ENCODE assay signal across 8 mouse cellular contexts in genomic region chr3:90213377-90213866, GRCm38 (mm10). TPM values are rescaled to one million over a fixed set of nuclear protein-coding genes. Genes with fewer than 3 reads are reported as not detected.
DNase-seq lines count a peak whose midpoint lies in the region; ATAC-seq and TF ChIP-seq lines count a peak whose summit lies in the region.

Gene Rps27, minus strand, starts transcription at chr3:90213651.
Gene Rab13, plus strand, starts transcription at chr3:90213695.

- peak within 1 kb of the TSS; percentile 97 for H3K27ac ChIP-seq in hindbrain, embryonic 10.5 days
- H3K27ac ChIP-seq in lung, postnatal 0 days (ENCODE audit: low read length): peak within 1 kb of the TSS; percentile 91

- no peaks in the 10 kb centered on the region for H3K9me3 ChIP-seq in hindbrain, embryonic 10.5 days
- no peaks in the 10 kb centered on the region for H3K9me3 ChIP-seq in lung, postnatal 0 days (ENCODE audit: low read length)

- peak within 1 kb of the TSS; percentile 82 for H3K4me3 ChIP-seq in hindbrain, embryonic 10.5 days
- peak within 1 kb of the TSS; percentile 87 for H3K4me3 ChIP-seq in lung, postnatal 0 days (ENCODE audit: low read depth, low read length)

- peaks cover 43% of the 10 kb centered on the region for H3K36me3 ChIP-seq in hindbrain, embryonic 10.5 days
- H3K36me3 ChIP-seq in lung, postnatal 0 days (ENCODE audit: insufficient read depth, low read length): peaks cover 12% of the 10 kb centered on the region; the same call in 1 of the 2 replicates

- WGBS in hindbrain, embryonic 10.5 days: under 1% methylated on average over 42 of the region's 42 CpGs
- WGBS in lung, postnatal 0 days: under 1% methylated on average over 42 of the region's 42 CpGs

- H3K4me2 ChIP-seq in lung, postnatal 0 days (replicated peaks; ENCODE audit: low read depth, low read length): peak within 1 kb of the TSS; percentile 57

- TF ChIP-seq CTCF in lung, postnatal 0 days (IDR thresholded peaks at IDR 0.05): no peak

- no peak; the same call in 1 of the 2 replicates for TF ChIP-seq EP300 in lung, postnatal 0 days (IDR thresholded peaks at IDR 0.05)

- peak; percentile 98 for DNase-seq in MEL-GATA-1-ER (ENCODE audit: extremely low read depth, low read depth)
- peak; percentile 86 for DNase-seq in cerebellum, adult 8-10 months
- DNase-seq in forelimb bud, embryonic 11.5 days (ENCODE audit: low read depth, low spot score): peak; percentile 95
- DNase-seq in hindbrain, embryonic 10.5 days (ENCODE audit: low spot score): peak; percentile 92
- DNase-seq in layer of hippocampus, adult 9-11 months: peak; percentile 96
- DNase-seq in lung, postnatal 0 days (ENCODE audit: low spot score): peak; percentile 99
- peak; percentile 76 for DNase-seq in ovary, postnatal 14 days (ENCODE audit: low spot score)
- DNase-seq in thymus, postnatal 14 days: peak; percentile 88

- H3K9ac ChIP-seq in lung, postnatal 0 days (replicated peaks; ENCODE audit: low read depth): peak within 1 kb of the TSS; percentile 98

- H3K27me3 ChIP-seq in hindbrain, embryonic 10.5 days (ENCODE audit: insufficient read depth, poor library complexity, severe bottlenecking): no peaks in the 10 kb centered on the region
- H3K27me3 ChIP-seq in lung, postnatal 0 days (replicated peaks; ENCODE audit: insufficient read depth, low read length): no peaks in the 10 kb centered on the region

- H3K4me1 ChIP-seq in hindbrain, embryonic 10.5 days (replicated peaks): peaks cover 30% of the 10 kb centered on the region
- peaks cover 8% of the 10 kb centered on the region; the same call in 1 of the 2 replicates for H3K4me1 ChIP-seq in lung, postnatal 0 days (ENCODE audit: insufficient read depth, low read depth, low read length)

- peak; percentile 95 for ATAC-seq in lung, postnatal 0 days

RNA-seq across cellular contexts. Expression of gene Rps27, which starts in this region (rescaled TPM):
- polyA plus RNA-seq in hindbrain, embryonic 10.5 days (2016; fragmentation: Nextera tagmentation; extraction: Ambion mirVana): 1,066 and 1,137 TPM in 2 replicates
- 1,752 and 1,909 TPM in 2 replicates for polyA plus RNA-seq in lung, postnatal 0 days (2015; fragmentation: Nextera tagmentation; extraction: Ambion mirVana)

RNA-seq across cellular contexts. Expression of gene Rab13, which starts in this region (rescaled TPM):
- polyA plus RNA-seq in hindbrain, embryonic 10.5 days (2016; fragmentation: Nextera tagmentation; extraction: Ambion mirVana): 25.5 and 27.8 TPM in 2 replicates
- polyA plus RNA-seq in lung, postnatal 0 days (2015; fragmentation: Nextera tagmentation; extraction: Ambion mirVana): 30.6 and 31.0 TPM in 2 replicates

Comparison
In these comparisons a context has a peak if more than half of its experiments do, and no peak if none do; other contexts are left out.
1. Peak in every context shown above with its lines: DNase-seq, ATAC-seq, H3K4me3 ChIP-seq and H3K27ac ChIP-seq.